Mouse (Mus musculus) heart, embryonic 14.5 days (tissue): ENCODE data around the gene Adck1. TPM values are rescaled to one million over a fixed set of nuclear protein-coding genes. Genes with fewer than 3 reads are reported as not detected.

Experiments used
- ATAC-seq: fragments of 200-750 bp; cut with Nextera tagmentation; 2 replicates; pipeline ENCODE4 v1.8.0; 2017; ENCODE audit warnings: low read depth, moderate TSS enrichment; ENCODE audit not compliant: insufficient number of reproducible peaks, insufficient read depth, low FRiP score
- H3K27ac ChIP-seq, 2 experiments: fragments of 200-500 bp in 1 of 2; fragments of 300-500 bp in 1 of 2; sonication (generic) in 1 of 2; replicated peaks in 1 of 2; 2 replicates each; pipeline ENCODE4 v1.5.1; 2012 to 2014; ENCODE audit warnings: low read depth in 2 of 2, low read length in 2 of 2, control low read depth in 1 of 2, mild to moderate bottlenecking in 1 of 2, mixed read lengths in 1 of 2; ENCODE audit not compliant: control insufficient read depth in 1 of 2, insufficient read depth in 1 of 2
- H3K27me3 ChIP-seq: fragments of 300-500 bp; sonication (generic); 2 replicates; pipeline ENCODE4 v1.6.1; 2014; ENCODE audit warnings: mild to moderate bottlenecking, low read length, control low read depth; ENCODE audit not compliant: control insufficient read depth, insufficient read depth
- H3K36me3 ChIP-seq: fragments of 300-500 bp; sonication (generic); 2 replicates; pipeline ENCODE4 v1.6.1; 2014; ENCODE audit warnings: mild to moderate bottlenecking, control low read depth, low read length, mixed read lengths; ENCODE audit not compliant: control insufficient read depth, insufficient read depth
- H3K4me1 ChIP-seq, 2 experiments: fragments of 200-500 bp in 1 of 2; fragments of 300-500 bp in 1 of 2; sonication (generic) in 1 of 2; 2 replicates each; pipeline ENCODE4 v1.6.1; 2012 to 2014; ENCODE audit warnings: low read length in 2 of 2, control low read depth in 1 of 2, mixed read lengths in 1 of 2; ENCODE audit not compliant: control insufficient read depth in 2 of 2, insufficient read depth in 2 of 2
- H3K4me2 ChIP-seq: fragments of 300-500 bp; sonication (generic); 2 replicates; pipeline ENCODE4 v1.6.1; 2014; ENCODE audit warnings: mild to moderate bottlenecking, low read length
- H3K4me3 ChIP-seq, 2 experiments: fragments of 200-500 bp in 1 of 2; fragments of 300-500 bp in 1 of 2; sonication (generic) in 1 of 2; 2 replicates each; pipeline ENCODE4 v1.5.1; 2012 to 2014; ENCODE audit warnings: low read length in 2 of 2, mild to moderate bottlenecking in 2 of 2, control low read depth in 1 of 2, low read depth in 1 of 2, moderate library complexity in 1 of 2; ENCODE audit not compliant: control insufficient read depth in 1 of 2, insufficient read depth in 1 of 2
- H3K9ac ChIP-seq: fragments of 300-500 bp; sonication (generic); 2 replicates; pipeline ENCODE4 v1.6.1; 2014; ENCODE audit warnings: mild to moderate bottlenecking, low read length
- H3K9me3 ChIP-seq: fragments of 300-500 bp; sonication (generic); 2 replicates; pipeline ENCODE4 v1.6.1; 2016; ENCODE audit warnings: low read length, control low read depth; ENCODE audit not compliant: control insufficient read depth
- WGBS: fragments of 180-500 bp; shearing (Covaris S2); extraction: QIAGEN DNeasy Blood & Tissue Kit; methylation state at CpG from one replicate; pipeline ENCODE4 v1.1.7; 2014; 5-methylcytosine and 5-hydroxymethylcytosine counted together
- polyA plus RNA-seq: library from polyadenylated mRNA; unstranded; fragments of >200 nt; fragmentation: Nextera tagmentation; extraction: Ambion mirVana; gene quantifications from 2 replicates; pipeline ENCODE4 v1.2.1, GENCODE M21; 2014

The Adck1 gene
- polyA plus RNA-seq, 1 experiment from 2014 or later: 12.9 TPM

DNA sequence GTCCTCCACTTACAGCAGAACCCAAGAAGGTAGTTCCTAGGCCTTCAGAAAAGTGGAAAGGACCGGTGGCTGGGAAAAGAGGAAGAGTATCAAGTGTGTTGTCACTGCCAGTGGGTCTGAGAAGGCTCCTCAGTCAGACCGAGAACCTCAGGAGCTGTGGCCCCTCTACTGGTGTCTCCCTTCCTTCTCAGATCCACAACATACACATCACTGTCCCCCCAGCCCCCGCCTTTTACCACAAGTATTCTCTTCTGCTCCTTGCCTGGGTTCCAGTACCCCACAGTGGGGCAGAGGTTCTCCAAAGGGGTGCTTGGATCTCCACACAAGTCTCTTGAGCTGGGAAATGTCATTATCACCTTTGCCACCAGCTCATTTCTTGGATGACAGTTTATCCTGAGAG is 115.5 kb downstream of the Adck1 start:
- H3K4me1 ChIP-seq: no peaks in the 10 kb centered on the region
- no peak overlapping the region for H3K9ac ChIP-seq
- no peak overlapping the region for H3K4me3 ChIP-seq
- H3K36me3 ChIP-seq: no peaks in the 10 kb centered on the region
- WGBS: 85% methylated on average over 3 of the region's 3 CpGs
- no peaks in the 10 kb centered on the region for H3K27me3 ChIP-seq
- no peak overlapping the region for H3K4me2 ChIP-seq
- no peak overlapping the region for H3K27ac ChIP-seq
- no peak for ATAC-seq
- no peaks in the 10 kb centered on the region for H3K9me3 ChIP-seq

DNA sequence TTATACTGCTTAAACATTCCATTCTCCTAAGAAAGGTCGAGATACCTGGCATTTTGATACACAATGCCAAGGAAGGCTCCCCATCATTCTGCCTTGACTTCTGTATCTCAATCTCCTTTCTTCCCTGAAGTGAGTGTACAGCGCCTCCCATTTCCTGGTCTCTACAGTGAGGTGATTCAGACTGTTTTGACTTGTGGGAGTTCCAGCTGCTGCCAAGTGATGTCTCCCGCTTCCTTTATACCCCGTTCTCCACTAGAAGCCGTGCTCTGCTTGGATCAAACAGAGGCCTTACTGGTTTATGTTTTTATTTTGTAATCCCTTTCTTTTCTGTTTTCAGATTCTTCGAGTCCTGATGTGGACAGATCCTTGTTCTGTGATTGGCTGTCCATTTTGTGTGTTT is 116.3 kb downstream of the Adck1 start:
- H3K27ac ChIP-seq: no peak overlapping the region
- 71% methylated on average over 6 of the region's 6 CpGs for WGBS
- H3K9ac ChIP-seq: no peak overlapping the region
- H3K27me3 ChIP-seq: no peaks in the 10 kb centered on the region
- no peak overlapping the region for H3K4me3 ChIP-seq
- no peaks in the 10 kb centered on the region for H3K4me1 ChIP-seq
- H3K9me3 ChIP-seq: no peaks in the 10 kb centered on the region
- ATAC-seq: no peak
- no peak overlapping the region for H3K4me2 ChIP-seq
- H3K36me3 ChIP-seq: no peaks in the 10 kb centered on the region

DNA sequence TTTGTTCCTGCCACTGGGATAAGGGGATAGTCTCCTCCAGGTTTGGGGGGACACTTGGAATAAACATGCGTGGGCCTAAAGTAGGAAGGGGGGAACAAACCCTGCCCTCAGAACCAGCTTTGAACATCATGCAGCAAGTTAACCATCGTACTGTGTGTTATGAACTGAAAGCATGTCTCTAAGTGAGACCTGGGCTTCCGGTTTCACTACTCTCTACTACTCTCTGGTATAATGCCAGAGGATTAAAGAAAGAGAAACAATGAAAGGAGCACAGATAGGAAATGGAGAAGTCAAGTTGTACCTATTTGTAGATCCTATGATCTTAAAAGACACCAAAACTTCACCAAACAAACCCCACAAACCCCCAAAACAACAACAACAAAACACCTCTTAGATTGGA is 121.3 kb downstream of the Adck1 start:
- Histone ChIP-seq H3K4me2 (no peak overlapping the region), H3K36me3 (no peaks in the 10 kb centered on the region), H3K4me1 (no peaks in the 10 kb centered on the region), H3K4me3 (no peak overlapping the region), H3K27me3 (no peaks in the 10 kb centered on the region), H3K27ac (no peak overlapping the region), H3K9me3 (no peaks in the 10 kb centered on the region), H3K9ac (no peak overlapping the region)
- ATAC-seq: no peak
- 82% methylated on average over 3 of the region's 3 CpGs for WGBS

DNA sequence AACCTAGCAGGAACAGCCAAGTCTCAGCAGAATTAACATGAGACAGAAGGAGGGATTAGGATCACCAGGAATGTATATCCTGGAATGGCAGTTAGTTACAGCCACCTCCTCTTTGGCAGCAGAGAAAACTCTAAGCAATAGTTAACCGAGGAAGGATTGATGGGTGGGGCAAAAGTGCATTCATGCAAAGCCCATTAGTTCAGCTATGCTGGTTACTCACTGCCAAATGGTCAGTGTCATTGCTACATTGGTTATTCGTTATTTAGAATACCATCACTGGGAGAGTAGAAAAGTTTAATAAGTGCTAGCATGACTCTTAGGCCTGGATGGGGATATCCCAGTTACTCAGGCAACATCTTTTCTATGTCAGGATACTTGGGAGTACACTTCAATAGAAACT is 130.5 kb downstream of the Adck1 start:
- WGBS: 51% methylated on average over 2 of the region's 2 CpGs
- Histone ChIP-seq H3K36me3 (no peaks in the 10 kb centered on the region), H3K27me3 (no peaks in the 10 kb centered on the region), H3K9me3 (no peaks in the 10 kb centered on the region), H3K4me3 (no peak overlapping the region), H3K27ac (no peak overlapping the region), H3K4me1 (no peaks in the 10 kb centered on the region), H3K9ac (no peak overlapping the region), H3K4me2 (no peak overlapping the region)
- ATAC-seq: no peak

Other genes with a start within 250 kb of the Adck1 start
- gene Gm10436, start 178.4 kb upstream of the Adck1 start, polyA plus RNA-seq: not detected in 2 replicates
- not detected in 2 replicates for gene Gm8332, start 110.5 kb upstream of the Adck1 start, polyA plus RNA-seq
- not detected in 2 replicates for gene Gm5662, start 86.1 kb upstream of the Adck1 start, polyA plus RNA-seq
- gene Gm5039, start 36.5 kb upstream of the Adck1 start, polyA plus RNA-seq: not detected in 2 replicates